Mouse (Mus musculus) T-cell, adult 2 months (primary cell): Measurements from ENCODE around the gene Lefty1.
"Not testable (repeated sequence)": the region's sequence is repeated elsewhere in the genome, so short reads cannot be mapped to it uniquely, and the experiment has no call there.

ENCODE experiments used
- DNase-seq: peaks from one replicate; pipeline ENCODE4 v3.0.0; 2022; ENCODE audit warnings: low spot score

Lefty1 gene

GRCm38 (mm10) chr1:180934467-180935419 lies at the start of gene Lefty1:
Gene Lefty1 (plus strand): TSS chr1:180935022.
- no peak for DNase-seq

GRCm38 (mm10) chr1:180888556-180889042 lies 46.2 kb upstream of the Lefty1 start:
- DNase-seq = peak; percentile 20

- DNase-seq = no peak
Measured at GRCm38 (mm10) chr1:180889172-180889571, 45.6 kb upstream of the Lefty1 start.

GRCm38 (mm10) chr1:180889841-180890240 lies 45.0 kb upstream of the Lefty1 start:
- peak; percentile 45 for DNase-seq

- no peak for DNase-seq
Measured at GRCm38 (mm10) chr1:180892808-180893207, 42.0 kb upstream of the Lefty1 start, which contains the start of gene Lefty2. Gene Lefty2 (plus strand): TSS chr1:180893108.

GRCm38 (mm10) chr1:180894088-180894987 lies 40.5 kb upstream of the Lefty1 start:
- DNase-seq = not testable (repeated sequence)

GRCm38 (mm10) chr1:180901107-180901506 lies 33.7 kb upstream of the Lefty1 start:
- peak; percentile 59 for DNase-seq

GRCm38 (mm10) chr1:180902915-180903314 lies 31.9 kb upstream of the Lefty1 start:
- DNase-seq = no peak

- DNase-seq = no peak
Measured at GRCm38 (mm10) chr1:180903666-180904038, 31.2 kb upstream of the Lefty1 start.

GRCm38 (mm10) chr1:180904039-180904814 lies 30.6 kb upstream of the Lefty1 start, which contains the start of gene Pycr2:
Gene Pycr2 (plus strand): TSS chr1:180904293.
- peak; percentile 90 for DNase-seq

- no peak for DNase-seq
Measured at GRCm38 (mm10) chr1:180904815-180905080, 30.1 kb upstream of the Lefty1 start.

GRCm38 (mm10) chr1:180905307-180905706 lies 29.5 kb upstream of the Lefty1 start:
- DNase-seq = no peak

GRCm38 (mm10) chr1:180905876-180906275 lies 28.9 kb upstream of the Lefty1 start:
- DNase-seq = no peak

GRCm38 (mm10) chr1:180906461-180907147 lies 28.2 kb upstream of the Lefty1 start:
- peak; percentile 61 for DNase-seq

GRCm38 (mm10) chr1:180911138-180911537 lies 23.7 kb upstream of the Lefty1 start:
- DNase-seq = no peak

GRCm38 (mm10) chr1:180911653-180912287 lies 23.1 kb upstream of the Lefty1 start:
- peak; percentile 84 for DNase-seq

GRCm38 (mm10) chr1:180912792-180913191 lies 22.0 kb upstream of the Lefty1 start:
- peak; percentile 24 for DNase-seq

- no peak for DNase-seq
Measured at GRCm38 (mm10) chr1:180913797-180914196, 21.0 kb upstream of the Lefty1 start.

GRCm38 (mm10) chr1:180916425-180916824 lies 18.4 kb upstream of the Lefty1 start:
- peak; percentile 81 for DNase-seq

GRCm38 (mm10) chr1:180917053-180917452 lies 17.8 kb upstream of the Lefty1 start:
- DNase-seq = no peak

- no peak for DNase-seq
Measured at GRCm38 (mm10) chr1:180919686-180920085, 15.1 kb upstream of the Lefty1 start.
